Mouse (Mus musculus) forebrain, postnatal 0 days (tissue): ENCODE data around the gene Naa80. TPM values are rescaled to one million over a fixed set of nuclear protein-coding genes. Genes with fewer than 3 reads are reported as not detected.
A peak's percentile ranks its signal among the peaks of the same experiment; 100 is the strongest.
"Not testable (repeated sequence)": the region's sequence is repeated elsewhere in the genome, so short reads cannot be mapped to it uniquely, and the experiment has no call there.

Source experiments
- ATAC-seq: fragments of 200-750 bp; cut with Nextera tagmentation; 2 replicates; pipeline ENCODE4 v1.8.0; 2017; ENCODE audit warnings: mild to moderate bottlenecking, moderate library complexity
- DNase-seq: peaks from one replicate; pipeline ENCODE4 v3.0.0-alpha.2; 2015
- H3K27ac ChIP-seq: fragments of 300-500 bp; sonication (generic); 2 replicates; pipeline ENCODE4 v1.5.1; 2014; ENCODE audit warnings: low read depth, mild to moderate bottlenecking, antibody characterized with exemption, low read length, moderate library complexity, mixed read lengths
- H3K27me3 ChIP-seq: fragments of 300-500 bp; sonication (generic); 2 replicates; pipeline ENCODE4 v1.6.1; 2014; ENCODE audit warnings: mild to moderate bottlenecking, low read length, mixed read lengths; ENCODE audit not compliant: insufficient read depth
- H3K36me3 ChIP-seq: fragments of 300-500 bp; sonication (generic); 2 replicates; pipeline ENCODE4 v1.6.1; 2014; ENCODE audit warnings: mild to moderate bottlenecking, moderate library complexity; ENCODE audit not compliant: insufficient read depth
- H3K4me1 ChIP-seq: fragments of 300-500 bp; sonication (generic); 2 replicates; pipeline ENCODE4 v1.6.1; 2014; ENCODE audit warnings: antibody characterized with exemption; ENCODE audit not compliant: insufficient read depth
- H3K4me2 ChIP-seq: fragments of 300-500 bp; sonication (generic); 2 replicates; pipeline ENCODE4 v1.6.1; 2014; ENCODE audit warnings: low read depth, mild to moderate bottlenecking, moderate library complexity
- H3K4me3 ChIP-seq: fragments of 300-500 bp; sonication (generic); 2 replicates; pipeline ENCODE4 v1.5.1; 2014; ENCODE audit warnings: low read depth, low read length, mixed read lengths
- H3K9ac ChIP-seq: fragments of 300-500 bp; sonication (generic); 2 replicates; pipeline ENCODE4 v1.6.1; 2014; ENCODE audit warnings: mild to moderate bottlenecking
- H3K9me3 ChIP-seq: fragments of 300-500 bp; sonication (generic); 2 replicates; pipeline ENCODE4 v1.6.1; 2016; ENCODE audit warnings: low read length
- CTCF ChIP-seq: sonication (generic); IDR thresholded peaks from 2 replicates; pipeline ENCODE4 v1.5.1; 2016; ENCODE audit warnings: antibody characterized with exemption, control low read depth, low read depth
- WGBS: fragments of 180-500 bp; shearing (Covaris S2); extraction: QIAGEN DNeasy Blood & Tissue Kit; methylation state at CpG from one replicate; pipeline ENCODE4 v1.1.7; 2014; 5-methylcytosine and 5-hydroxymethylcytosine counted together
- polyA plus RNA-seq: library from polyadenylated mRNA; unstranded; fragments of >200 nt; fragmentation: Nextera tagmentation; extraction: Ambion mirVana; gene quantifications from 2 replicates; pipeline ENCODE4 v1.2.1, GENCODE M21; 2015
- total RNA-seq: library from RNA; depleted of rRNA; stranded (reverse); fragments of >200 nt; gene quantifications from 2 replicates; pipeline ENCODE4 v1.2.3, GENCODE M21; 2014

The Naa80 gene
- total and polyA plus RNA-seq, 2 experiments from 2014 or later = 21.3 to 27.0 TPM

GRCm38 (mm10) chr9:107555031-107555457 lies 23.6 kb upstream of the Naa80 start:
- peak; percentile 35 for DNase-seq
- H3K9ac ChIP-seq = peak overlapping the region; percentile 70
- H3K4me2 ChIP-seq = peak overlapping the region; percentile 87
- peaks cover 18% of the 10 kb centered on the region for H3K27me3 ChIP-seq
- no peaks in the 10 kb centered on the region for H3K9me3 ChIP-seq
- peak overlapping the region; percentile 75 for H3K27ac ChIP-seq
- no peak; the same call in 1 of the 2 replicates for ATAC-seq
- TF ChIP-seq CTCF = no peak
- peaks cover 28% of the 10 kb centered on the region for H3K4me1 ChIP-seq
- H3K4me3 ChIP-seq = peak overlapping the region; percentile 69
- H3K36me3 ChIP-seq = peaks cover 31% of the 10 kb centered on the region
- WGBS = under 1% methylated on average over 23 of the region's 23 CpGs

GRCm38 (mm10) chr9:107555701-107556100 lies 23.0 kb upstream of the Naa80 start:
- Histone ChIP-seq H3K36me3 (peaks cover 36% of the 10 kb centered on the region), H3K4me2 (peak overlapping the region; percentile 87), H3K4me1 (peaks cover 28% of the 10 kb centered on the region), H3K27ac (no peak overlapping the region), H3K27me3 (peaks cover 11% of the 10 kb centered on the region), H3K4me3 (peak overlapping the region; percentile 69), H3K9me3 (no peaks in the 10 kb centered on the region), H3K9ac (peak overlapping the region; percentile 70; the same call in 1 of the 2 replicates)
- ATAC-seq (no peak), DNase-seq (no peak)
- 45% methylated on average over 2 of the region's 2 CpGs for WGBS
- no peak for TF ChIP-seq CTCF

GRCm38 (mm10) chr9:107556346-107556745 lies 22.3 kb upstream of the Naa80 start:
- WGBS = 75% methylated on average over 3 of the region's 3 CpGs
- no peak overlapping the region for H3K9ac ChIP-seq
- no peaks in the 10 kb centered on the region for H3K9me3 ChIP-seq
- ATAC-seq (no peak), DNase-seq (no peak)
- H3K4me3 ChIP-seq = no peak overlapping the region
- TF ChIP-seq CTCF = no peak
- H3K27me3 ChIP-seq = peaks cover 9% of the 10 kb centered on the region; the same call in 1 of the 2 replicates
- H3K4me1 ChIP-seq = peaks cover 24% of the 10 kb centered on the region
- H3K4me2 ChIP-seq = no peak overlapping the region
- H3K36me3 ChIP-seq = peaks cover 43% of the 10 kb centered on the region
- no peak overlapping the region for H3K27ac ChIP-seq

GRCm38 (mm10) chr9:107563029-107563581 lies 15.6 kb upstream of the Naa80 start, which contains the start of gene Tusc2:
Gene Tusc2, plus strand, starts transcription at chr9:107563255.
- no peaks in the 10 kb centered on the region for H3K27me3 ChIP-seq
- 3% methylated on average over 43 of the region's 46 CpGs for WGBS
- peak within 1 kb of the TSS; percentile 72 for H3K27ac ChIP-seq
- H3K4me3 ChIP-seq = peak within 1 kb of the TSS; percentile 91
- peak within 1 kb of the TSS; percentile 76 for H3K4me2 ChIP-seq
- peaks cover 52% of the 10 kb centered on the region for H3K36me3 ChIP-seq
- peak within 1 kb of the TSS; percentile 81 for H3K9ac ChIP-seq
- TF ChIP-seq CTCF = no peak; the same call in 1 of the 2 replicates
- DNase-seq = peak; percentile 93
- ATAC-seq = peak; percentile 99
- H3K9me3 ChIP-seq = no peaks in the 10 kb centered on the region
- H3K4me1 ChIP-seq = peaks cover 19% of the 10 kb centered on the region

GRCm38 (mm10) chr9:107565556-107565955 lies 13.1 kb upstream of the Naa80 start:
- not testable (repeated sequence) for DNase-seq

GRCm38 (mm10) chr9:107566041-107566709 lies 12.5 kb upstream of the Naa80 start:
- Histone ChIP-seq H3K9me3 (no peaks in the 10 kb centered on the region), H3K4me1 (peaks cover 35% of the 10 kb centered on the region), H3K27ac (no peak overlapping the region; the same call in 1 of the 2 replicates), H3K4me3 (no peak overlapping the region), H3K4me2 (no peak overlapping the region), H3K27me3 (no peaks in the 10 kb centered on the region), H3K9ac (no peak overlapping the region), H3K36me3 (peaks cover 25% of the 10 kb centered on the region)
- WGBS = 58% methylated on average over 15 of the region's 15 CpGs
- DNase-seq (peak; percentile 72), ATAC-seq (no peak)
- TF ChIP-seq CTCF = peak; percentile 87

More at GRCm38 (mm10) chr9:107565556-107565955, 13.1 kb upstream of the Naa80 start:
- H3K4me1 ChIP-seq = peaks cover 31% of the 10 kb centered on the region
- not testable (repeated sequence) for H3K4me3 ChIP-seq, H3K9ac ChIP-seq, H3K27me3 ChIP-seq, H3K4me2 ChIP-seq, H3K9me3 ChIP-seq, H3K27ac ChIP-seq, ATAC-seq
- WGBS = 50% methylated on average over 5 of the region's 5 CpGs
- peaks cover 29% of the 10 kb centered on the region for H3K36me3 ChIP-seq
- TF ChIP-seq CTCF = peak; percentile 25; the same call in 1 of the 2 replicates

GRCm38 (mm10) chr9:107566855-107567254 lies 11.8 kb upstream of the Naa80 start:
- DNase-seq (no peak), ATAC-seq (no peak)
- Histone ChIP-seq H3K27me3 (no peaks in the 10 kb centered on the region), H3K4me2 (no peak overlapping the region), H3K9me3 (no peaks in the 10 kb centered on the region), H3K4me1 (peaks cover 35% of the 10 kb centered on the region), H3K4me3 (no peak overlapping the region), H3K36me3 (peaks cover 25% of the 10 kb centered on the region), H3K27ac (no peak overlapping the region), H3K9ac (no peak overlapping the region)
- no peak for TF ChIP-seq CTCF
- whole genome bisulfite sequencing = 77% methylated on average over 3 of the region's 3 CpGs
